Mouse (Mus musculus): ENCODE measurements around the gene Gm21773.
"Not testable (repeated sequence)": the region's sequence is repeated elsewhere in the genome, so short reads cannot be mapped to it uniquely, and the experiment has no call there.

Gm21773 gene

GRCm38 (mm10) chrY:25309260-25309659 lies at the start of gene Gm21773:
Gene Gm21773, minus strand, starts transcription at chrY:25309360.
- not testable (repeated sequence) for DNase-seq (ENCODE audit: low read depth, low spot score)

All from skeletal muscle tissue, adult 2 months (tissue).